Mouse (Mus musculus) E14TG2a.4 (cell line): Measurements from ENCODE around the gene Fer.

Source experiments
- H3K27me3 ChIP-seq: 2 replicates; pipeline ENCODE4 v1.6.1; 2014; ENCODE audit warnings: low read length, control low read depth; ENCODE audit not compliant: insufficient read depth
- H3K36me3 ChIP-seq: 2 replicates; pipeline ENCODE4 v1.6.1; 2014; ENCODE audit warnings: low read length, control low read depth; ENCODE audit not compliant: insufficient read depth
- H3K4me1 ChIP-seq: replicated peaks from 2 replicates; pipeline ENCODE4 v1.6.1; 2014; ENCODE audit warnings: low read depth, low read length, control low read depth
- H3K4me3 ChIP-seq: replicated peaks from 2 replicates; pipeline ENCODE4 v1.5.1; 2014; ENCODE audit warnings: mild to moderate bottlenecking, low read length
- H3K9me3 ChIP-seq: 2 replicates; pipeline ENCODE4 v1.6.1; 2014; ENCODE audit warnings: low read length, control low read depth
- CTCF ChIP-seq: conservative IDR thresholded peaks from 2 replicates; pipeline ENCODE4 v1.5.1; 2014; ENCODE audit warnings: low read length
- NANOG ChIP-seq: IDR thresholded peaks from 2 replicates; pipeline ENCODE4 v1.6.1; 2014; ENCODE audit warnings: borderline replicate concordance, low read length, mixed read lengths
- POU5F1 ChIP-seq: IDR thresholded peaks from 2 replicates; pipeline ENCODE4 v1.6.1; 2014; ENCODE audit warnings: low read length, borderline replicate concordance

Gene Fer

DNA sequence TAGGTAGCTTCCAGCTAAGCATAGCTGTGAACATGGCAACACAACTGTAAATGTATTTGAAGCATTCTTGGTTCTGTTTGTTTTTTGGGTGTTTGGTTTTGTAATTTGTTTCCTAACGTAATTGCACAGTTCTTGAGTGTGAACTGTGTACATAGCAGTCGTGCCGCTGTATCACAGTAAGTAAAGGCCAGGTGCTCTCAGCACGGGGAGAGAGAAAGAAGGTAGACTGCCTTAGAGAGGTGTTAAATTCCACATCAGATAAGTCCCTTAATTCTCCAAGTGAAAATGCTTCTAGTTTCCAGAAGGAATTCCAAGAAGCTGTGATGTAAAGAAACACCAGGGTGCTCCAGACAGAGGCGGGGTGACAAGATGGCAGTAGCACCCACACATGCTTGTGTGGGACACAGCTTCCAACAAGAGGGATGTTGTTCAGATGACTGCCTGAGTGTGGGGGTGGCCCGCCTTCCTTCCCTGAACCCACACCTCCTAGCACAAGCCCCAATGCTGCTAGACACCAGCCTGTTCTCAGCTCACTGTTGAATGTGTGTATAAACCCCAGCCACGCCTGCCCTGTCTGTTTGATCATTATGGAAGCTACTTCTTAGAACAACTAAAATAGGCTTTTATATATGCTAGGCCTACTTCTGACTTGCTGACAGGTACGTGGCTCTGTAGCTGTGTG, 275.3 kb downstream of the Fer start:
- Histone ChIP-seq H3K27me3 (no peaks in the 10 kb centered on the region), H3K36me3 (peaks cover 33% of the 10 kb centered on the region), H3K4me1 (peaks cover 14% of the 10 kb centered on the region), H3K9me3 (no peaks in the 10 kb centered on the region), H3K4me3 (no peak overlapping the region)
- TF ChIP-seq CTCF (no peak), NANOG (no peak), POU5F1 (no peak)

DNA sequence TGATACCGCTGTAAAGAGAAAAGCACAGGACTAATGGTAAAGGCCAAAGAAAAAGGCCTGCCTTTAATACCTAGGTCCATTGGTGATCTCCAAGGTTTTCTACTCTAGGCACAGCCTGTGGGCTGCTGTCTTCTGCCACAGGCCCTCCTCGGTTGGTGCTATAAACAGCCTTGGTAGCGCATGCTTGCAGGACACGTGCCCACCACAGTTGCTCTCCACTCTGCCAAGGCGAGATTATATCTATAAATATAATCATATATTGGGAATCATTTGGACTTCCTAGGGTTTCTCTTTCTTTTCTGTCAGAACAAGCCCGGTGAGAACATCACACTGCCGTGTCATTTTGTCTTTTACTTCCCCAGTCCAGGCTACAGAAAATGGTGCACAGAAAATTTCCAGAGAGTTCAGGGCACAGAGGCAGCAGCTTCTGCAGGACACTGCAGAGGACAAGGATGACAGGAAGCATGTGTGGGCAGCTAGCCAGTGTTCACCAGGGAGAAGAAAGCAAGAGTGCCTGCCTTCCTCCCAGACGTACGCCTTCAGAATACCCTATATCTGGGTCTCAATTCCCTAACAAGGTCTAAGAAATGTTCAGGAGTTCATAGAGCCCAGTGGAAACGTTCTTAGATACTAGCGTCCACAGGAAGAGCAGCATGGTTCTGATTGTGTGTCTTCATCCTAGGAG, 276.5 kb downstream of the Fer start:
- no peaks in the 10 kb centered on the region for H3K9me3 ChIP-seq
- no peaks in the 10 kb centered on the region for H3K27me3 ChIP-seq
- TF ChIP-seq NANOG (no peak), CTCF (no peak), POU5F1 (no peak)

GRCm38 (mm10) chr17:64140063-64140850, 277.4 kb downstream of the Fer start:
- no peak for TF ChIP-seq NANOG
- TF ChIP-seq POU5F1, result no peak
- no peak for TF ChIP-seq CTCF
- Histone ChIP-seq H3K4me3 (no peak overlapping the region), H3K9me3 (no peaks in the 10 kb centered on the region), H3K36me3 (peaks cover 33% of the 10 kb centered on the region), H3K4me1 (peaks cover 13% of the 10 kb centered on the region; the same call in 1 of the 2 replicates), H3K27me3 (no peaks in the 10 kb centered on the region)

More for the DNA sequence above, 276.5 kb downstream of the Fer start:
- H3K4me3 ChIP-seq, result no peak overlapping the region
- peaks cover 33% of the 10 kb centered on the region for H3K36me3 ChIP-seq
- peaks cover 13% of the 10 kb centered on the region; the same call in 1 of the 2 replicates for H3K4me1 ChIP-seq

DNA sequence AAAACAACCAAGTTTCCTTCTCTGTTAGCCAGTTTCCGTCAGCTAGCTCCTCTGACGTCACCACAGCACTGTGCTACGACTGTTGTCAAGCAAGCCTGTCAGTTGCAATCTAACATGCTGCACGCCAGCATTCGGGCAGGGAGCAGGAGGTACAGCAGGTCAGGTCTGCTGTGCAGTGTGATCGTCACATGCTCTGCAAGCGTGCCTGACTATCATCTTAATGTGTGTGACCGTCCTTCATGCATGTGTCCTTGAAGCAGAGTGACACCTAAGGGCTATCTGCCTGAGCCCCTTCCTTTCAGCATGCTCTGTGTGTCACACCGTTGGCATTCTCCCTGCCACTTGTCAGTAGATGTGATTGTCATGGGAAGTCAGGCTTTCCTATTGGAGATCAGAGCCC, 279.0 kb downstream of the Fer start:
- Histone ChIP-seq H3K4me3 (no peak overlapping the region), H3K36me3 (peaks cover 33% of the 10 kb centered on the region), H3K9me3 (no peaks in the 10 kb centered on the region), H3K4me1 (0 out of 2 replicates have a peak, but pooled peaks cover 10% of the 10 kb centered on the region), H3K27me3 (no peaks in the 10 kb centered on the region)
- TF ChIP-seq POU5F1, result no peak

GRCm38 (mm10) chr17:64146409-64146808, 283.5 kb downstream of the Fer start:
- Histone ChIP-seq H3K4me1 (peaks cover 14% of the 10 kb centered on the region; the same call in 1 of the 2 replicates), H3K36me3 (no peaks in the 10 kb centered on the region), H3K9me3 (no peaks in the 10 kb centered on the region), H3K4me3 (no peak overlapping the region), H3K27me3 (no peaks in the 10 kb centered on the region)
- TF ChIP-seq NANOG, result no peak
- no peak for TF ChIP-seq POU5F1
- no peak for TF ChIP-seq CTCF

DNA sequence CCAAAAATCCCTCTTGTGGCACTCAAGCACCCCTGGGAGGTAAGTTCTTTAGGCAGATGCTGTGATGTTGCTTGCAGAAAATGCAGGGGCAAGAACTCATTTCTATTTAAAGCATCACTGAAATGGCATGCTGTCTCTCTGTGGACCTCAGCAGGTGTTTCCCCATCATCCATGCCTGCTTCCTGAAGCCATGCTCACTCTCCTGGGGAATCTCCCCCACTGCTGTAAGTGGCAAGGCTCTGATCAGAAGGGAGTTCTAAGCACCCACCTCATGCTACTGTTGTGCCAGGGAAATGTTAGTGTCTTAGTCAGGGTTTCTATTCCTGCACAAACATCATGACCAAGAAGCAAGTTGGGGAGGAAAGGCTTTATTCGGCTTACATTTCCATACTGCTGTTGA, 287.9 kb downstream of the Fer start:
- TF ChIP-seq POU5F1 (no peak), NANOG (no peak), CTCF (no peak)
- H3K27me3 ChIP-seq, result no peaks in the 10 kb centered on the region
- H3K4me1 ChIP-seq, result peaks cover 7% of the 10 kb centered on the region; the same call in 1 of the 2 replicates
- peaks cover 26% of the 10 kb centered on the region for H3K9me3 ChIP-seq
- no peaks in the 10 kb centered on the region for H3K36me3 ChIP-seq
- H3K4me3 ChIP-seq, result no peak overlapping the region

DNA sequence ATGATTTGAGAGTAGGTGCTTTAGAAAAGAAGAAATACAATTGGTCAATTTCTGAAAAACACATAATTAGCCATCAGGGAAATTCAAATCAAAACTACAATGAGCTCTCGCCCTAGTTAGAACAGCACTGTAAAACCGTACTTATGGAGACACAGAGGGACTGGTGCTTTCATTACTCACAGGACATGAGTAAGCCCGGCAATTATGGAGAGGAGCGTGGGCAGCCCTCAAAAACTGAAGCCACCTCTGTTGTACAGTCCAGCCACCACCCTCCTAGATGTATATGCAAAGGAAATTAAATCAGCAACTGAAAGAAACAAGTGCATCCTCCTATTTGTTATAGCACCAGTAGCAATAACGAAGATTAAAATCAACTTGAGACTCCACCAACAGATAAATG, 304.9 kb downstream of the Fer start:
- Histone ChIP-seq H3K27me3 (no peaks in the 10 kb centered on the region), H3K36me3 (no peaks in the 10 kb centered on the region), H3K9me3 (peaks cover 8% of the 10 kb centered on the region), H3K4me1 (no peaks in the 10 kb centered on the region), H3K4me3 (no peak overlapping the region)
- TF ChIP-seq CTCF, result no peak
- no peak for TF ChIP-seq POU5F1

- Histone ChIP-seq H3K9me3 (peaks cover 6% of the 10 kb centered on the region), H3K27me3 (no peaks in the 10 kb centered on the region), H3K4me3 (no peak overlapping the region), H3K36me3 (no peaks in the 10 kb centered on the region), H3K4me1 (no peaks in the 10 kb centered on the region)
- TF ChIP-seq CTCF, result no peak
- no peak for TF ChIP-seq NANOG
- no peak for TF ChIP-seq POU5F1
Measured at GRCm38 (mm10) chr17:64170019-64170418, 307.2 kb downstream of the Fer start.
